Mouse (Mus musculus): ENCODE measurements around the gene Fpr3.
"Not testable (repeated sequence)": the region's sequence is repeated elsewhere in the genome, so short reads cannot be mapped to it uniquely, and the experiment has no call there.

Gene Fpr3

GRCm38 (mm10) chr17:17882672-17883071, 5.0 kb upstream of the Fpr3 start:
- DNase-seq (ENCODE audit: low spot score), result no peak

DNA sequence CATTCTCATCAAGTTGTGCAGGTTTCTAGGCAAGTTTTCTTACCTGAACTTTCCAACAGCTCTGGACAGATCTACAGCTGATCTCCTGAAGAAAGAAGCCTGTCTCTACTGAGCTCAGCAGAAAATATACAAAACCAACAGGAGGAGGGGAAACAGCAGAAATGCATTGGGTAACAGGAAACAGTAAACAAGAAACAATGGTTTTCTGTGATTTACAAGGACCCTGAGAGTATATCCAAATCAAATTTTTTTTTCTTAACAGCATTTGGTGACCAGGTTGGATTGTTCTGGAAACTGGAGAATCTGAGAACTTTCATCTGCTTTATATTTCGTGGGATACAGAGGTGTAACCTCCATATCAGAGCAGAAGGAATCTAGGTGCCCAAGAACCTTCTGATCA, 3.8 kb upstream of the Fpr3 start, which contains the start of gene Fpr1:
TSS of gene Fpr1 (minus strand) at position 101 of the 400 bp plus-strand sequence.
- DNase-seq (ENCODE audit: low spot score), result no peak

- DNase-seq (ENCODE audit: low spot score), result no peak
Measured at GRCm38 (mm10) chr17:17889732-17890425, 2.2 kb downstream of the Fpr3 start.

GRCm38 (mm10) chr17:17896039-17896438, 8.4 kb downstream of the Fpr3 start:
- peak; percentile 55 for DNase-seq (ENCODE audit: low spot score)

GRCm38 (mm10) chr17:17899268-17899667, 11.6 kb downstream of the Fpr3 start:
- no peak for DNase-seq (ENCODE audit: low spot score)

- DNase-seq (ENCODE audit: low spot score), result peak; percentile 30
Measured at GRCm38 (mm10) chr17:17900768-17901167, 13.1 kb downstream of the Fpr3 start.

GRCm38 (mm10) chr17:17909636-17910421, 22.2 kb downstream of the Fpr3 start:
- peak; percentile 74 for DNase-seq (ENCODE audit: low spot score)

DNA sequence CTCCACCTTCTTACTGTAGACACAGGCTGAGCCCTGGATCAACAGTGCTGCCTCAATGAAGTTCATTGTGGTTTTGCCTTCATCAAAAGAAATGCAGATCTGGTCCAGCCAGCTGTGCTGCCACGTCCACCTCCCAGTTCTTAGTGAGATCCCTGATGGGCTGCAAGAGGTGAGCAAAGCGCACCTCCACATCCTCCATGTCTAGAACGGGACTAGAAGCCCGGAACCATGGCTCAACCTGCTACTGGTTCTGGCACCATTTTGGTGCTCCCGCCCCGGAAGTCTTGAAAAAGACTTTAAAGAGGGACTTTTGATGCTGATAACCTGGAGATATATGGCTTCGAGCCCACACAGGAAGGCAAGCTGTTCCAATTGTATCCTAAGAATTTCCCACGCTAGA, 25.0 kb downstream of the Fpr3 start:
- not testable (repeated sequence) for DNase-seq (ENCODE audit: low spot score)

- DNase-seq (ENCODE audit: low spot score), result no peak
Measured at GRCm38 (mm10) chr17:17917376-17917775, 29.7 kb downstream of the Fpr3 start.

DNA sequence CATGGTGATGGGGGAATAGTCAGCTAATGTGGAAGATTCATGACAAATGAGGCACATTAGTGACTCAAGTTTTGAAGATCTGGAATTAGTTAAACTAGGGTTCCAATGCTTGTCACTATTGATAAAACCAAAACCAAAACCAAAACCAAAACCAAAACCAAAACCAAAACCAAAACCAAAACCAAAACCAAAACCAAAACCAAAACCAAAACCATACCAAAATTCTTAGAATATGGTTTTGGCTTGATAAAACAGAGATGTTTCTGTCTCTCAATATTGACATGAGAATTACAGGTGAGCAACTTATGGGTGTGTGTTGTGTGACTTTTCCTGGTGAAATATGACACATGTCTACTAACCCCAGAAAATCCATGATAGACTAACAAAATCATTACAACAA, 30.1 kb downstream of the Fpr3 start:
- DNase-seq (ENCODE audit: low spot score), result no peak

GRCm38 (mm10) chr17:17973443-17973842, 85.8 kb downstream of the Fpr3 start:
- no peak for DNase-seq (ENCODE audit: low spot score)

DNA sequence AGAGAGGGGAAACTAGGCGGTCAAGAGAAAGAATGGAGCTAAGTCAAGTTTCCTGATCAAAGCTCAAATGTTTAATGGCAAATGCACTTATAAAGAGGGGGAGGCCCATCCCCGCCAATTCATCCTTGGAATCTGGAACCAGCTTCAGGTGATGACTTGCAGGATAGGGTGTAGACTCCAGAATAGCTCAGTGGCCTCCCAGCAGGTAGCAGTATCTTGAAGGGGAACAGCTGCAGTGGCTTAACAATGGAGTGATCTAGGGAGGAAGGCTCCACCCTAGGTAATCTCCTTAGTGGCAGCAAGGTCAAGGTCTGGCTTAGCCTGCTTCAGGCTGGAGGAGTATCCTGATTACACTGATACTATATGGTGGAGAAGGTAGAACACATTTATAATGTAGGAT, 93.6 kb downstream of the Fpr3 start:
- not testable (repeated sequence) for DNase-seq (ENCODE audit: low spot score)

DNA sequence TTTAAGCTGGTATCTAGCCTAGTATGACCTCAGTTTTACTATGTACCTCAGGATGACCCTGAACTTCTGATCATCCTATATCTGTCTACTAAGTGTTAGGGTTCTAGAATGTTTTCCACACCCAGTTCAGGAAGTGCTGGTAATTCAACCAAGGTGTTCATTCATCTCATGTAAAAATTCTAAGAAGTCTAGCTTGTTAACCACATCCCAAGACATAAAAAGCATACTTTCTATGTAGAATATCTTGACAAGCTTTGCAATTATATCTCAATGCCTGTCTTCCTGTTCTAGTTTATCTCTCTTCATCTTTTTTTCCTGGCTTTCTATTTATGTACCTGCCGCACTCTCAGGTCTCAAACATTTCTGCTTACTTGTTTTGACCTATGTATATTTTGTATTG, 117.1 kb downstream of the Fpr3 start:
- no peak for DNase-seq (ENCODE audit: low spot score)
